Mouse (Mus musculus): ENCODE data around the gene Mus81. TPM values are rescaled to one million over a fixed set of nuclear protein-coding genes. Genes with fewer than 3 reads are reported as not detected.

Gene Mus81
- polyA plus RNA-seq, 1 experiment from 2014 or later = 50.5 TPM

- Histone ChIP-seq H3K4me3 (ENCODE audit: low read length) (peak overlapping the region; percentile 79), H3K4me1 (ENCODE audit: insufficient read depth, low read length) (peaks cover 38% of the 10 kb centered on the region), H3K27me3 (ENCODE audit: insufficient read depth, low read length) (no peaks in the 10 kb centered on the region), H3K4me2 (replicated peaks; ENCODE audit: low read depth, low read length) (peak overlapping the region; percentile 94), H3K27ac (ENCODE audit: low read length) (no peak overlapping the region), H3K36me3 (ENCODE audit: insufficient read depth, low read length) (peaks cover 21% of the 10 kb centered on the region; the same call in 1 of the 2 replicates), H3K9me3 (ENCODE audit: low read length) (no peaks in the 10 kb centered on the region), H3K9ac (replicated peaks; ENCODE audit: low read length) (peak overlapping the region; percentile 86)
- 27% methylated on average over 3 of the region's 3 CpGs for WGBS
- ATAC-seq (ENCODE audit: low FRiP score, low TSS enrichment) = no peak
These were observed 28.3 kb downstream of the Mus81 start for GRCm38 (mm10) chr19:5459896-5460295.

- Histone ChIP-seq H3K4me3 (ENCODE audit: low read length) (no peak overlapping the region), H3K4me1 (ENCODE audit: insufficient read depth, low read length) (peaks cover 35% of the 10 kb centered on the region), H3K9me3 (ENCODE audit: low read length) (no peaks in the 10 kb centered on the region), H3K27me3 (ENCODE audit: insufficient read depth, low read length) (no peaks in the 10 kb centered on the region), H3K9ac (replicated peaks; ENCODE audit: low read length) (no peak overlapping the region), H3K27ac (ENCODE audit: low read length) (no peak overlapping the region), H3K36me3 (ENCODE audit: insufficient read depth, low read length) (peaks cover 14% of the 10 kb centered on the region; the same call in 1 of the 2 replicates), H3K4me2 (replicated peaks; ENCODE audit: low read depth, low read length) (no peak overlapping the region)
- ATAC-seq (ENCODE audit: low FRiP score, low TSS enrichment) = no peak
- 75% methylated on average over 7 of the region's 7 CpGs for WGBS
These were observed 29.2 kb downstream of the Mus81 start for GRCm38 (mm10) chr19:5459019-5459418.

GRCm38 (mm10) chr19:5457746-5458442 is 30.3 kb downstream of the Mus81 start, which contains the start of gene Ccdc85b:
Gene Ccdc85b (minus strand): TSS chr19:5457894.
- Histone ChIP-seq H3K4me1 (ENCODE audit: insufficient read depth, low read length) (peaks cover 32% of the 10 kb centered on the region), H3K9me3 (ENCODE audit: low read length) (no peaks in the 10 kb centered on the region), H3K36me3 (ENCODE audit: insufficient read depth, low read length) (peaks cover 6% of the 10 kb centered on the region; the same call in 1 of the 2 replicates), H3K9ac (replicated peaks; ENCODE audit: low read length) (peak within 1 kb of the TSS; percentile 83), H3K4me2 (replicated peaks; ENCODE audit: low read depth, low read length) (peak within 1 kb of the TSS; percentile 90), H3K27ac (ENCODE audit: low read length) (peak within 1 kb of the TSS; percentile 90), H3K4me3 (ENCODE audit: low read length) (peak within 1 kb of the TSS; percentile 72), H3K27me3 (ENCODE audit: insufficient read depth, low read length) (no peaks in the 10 kb centered on the region)
- WGBS = 11% methylated on average over 14 of the region's 14 CpGs
- no peak for ATAC-seq (ENCODE audit: low FRiP score, low TSS enrichment)

- WGBS = under 1% methylated on average over 70 of the region's 70 CpGs
- Histone ChIP-seq H3K9me3 (ENCODE audit: low read length) (no peaks in the 10 kb centered on the region), H3K4me2 (replicated peaks; ENCODE audit: low read depth, low read length) (peak overlapping the region; percentile 90), H3K27ac (ENCODE audit: low read length) (peak overlapping the region; percentile 90), H3K4me1 (ENCODE audit: insufficient read depth, low read length) (peaks cover 32% of the 10 kb centered on the region), H3K36me3 (ENCODE audit: insufficient read depth, low read length) (no peaks in the 10 kb centered on the region), H3K4me3 (ENCODE audit: low read length) (peak overlapping the region; percentile 72), H3K9ac (replicated peaks; ENCODE audit: low read length) (peak overlapping the region; percentile 83), H3K27me3 (ENCODE audit: insufficient read depth, low read length) (no peaks in the 10 kb centered on the region)
- peak; percentile 92 for ATAC-seq (ENCODE audit: low FRiP score, low TSS enrichment)
These were observed 31.1 kb downstream of the Mus81 start for GRCm38 (mm10) chr19:5456922-5457745.

GRCm38 (mm10) chr19:5456241-5456921 is 31.8 kb downstream of the Mus81 start:
- peak overlapping the region; percentile 90 for H3K27ac ChIP-seq (ENCODE audit: low read length)
- H3K4me3 ChIP-seq (ENCODE audit: low read length) = peak overlapping the region; percentile 72
- under 1% methylated on average over 26 of the region's 26 CpGs for WGBS
- no peaks in the 10 kb centered on the region for H3K27me3 ChIP-seq (ENCODE audit: insufficient read depth, low read length)
- H3K9me3 ChIP-seq (ENCODE audit: low read length) = no peaks in the 10 kb centered on the region
- peak overlapping the region; percentile 83 for H3K9ac ChIP-seq (replicated peaks; ENCODE audit: low read length)
- H3K36me3 ChIP-seq (ENCODE audit: insufficient read depth, low read length) = no peaks in the 10 kb centered on the region
- H3K4me2 ChIP-seq (replicated peaks; ENCODE audit: low read depth, low read length) = peak overlapping the region; percentile 90
- H3K4me1 ChIP-seq (ENCODE audit: insufficient read depth, low read length) = peaks cover 30% of the 10 kb centered on the region
- peak; percentile 2; the same call in 1 of the 2 replicates for ATAC-seq (ENCODE audit: low FRiP score, low TSS enrichment)

- H3K27me3 ChIP-seq (ENCODE audit: insufficient read depth, low read length) = no peaks in the 10 kb centered on the region
- H3K36me3 ChIP-seq (ENCODE audit: insufficient read depth, low read length) = no peaks in the 10 kb centered on the region
- ATAC-seq (ENCODE audit: low FRiP score, low TSS enrichment) = no peak
- peak overlapping the region; percentile 90 for H3K4me2 ChIP-seq (replicated peaks; ENCODE audit: low read depth, low read length)
- peak overlapping the region; percentile 83 for H3K9ac ChIP-seq (replicated peaks; ENCODE audit: low read length)
- H3K4me1 ChIP-seq (ENCODE audit: insufficient read depth, low read length) = peaks cover 25% of the 10 kb centered on the region
- no peaks in the 10 kb centered on the region for H3K9me3 ChIP-seq (ENCODE audit: low read length)
- peak overlapping the region; percentile 90; the same call in 1 of the 2 replicates for H3K27ac ChIP-seq (ENCODE audit: low read length)
- WGBS = 55% methylated on average over 8 of the region's 8 CpGs
- peak overlapping the region; percentile 72 for H3K4me3 ChIP-seq (ENCODE audit: low read length)
These were observed 32.6 kb downstream of the Mus81 start for GRCm38 (mm10) chr19:5455568-5455967.

- 68% methylated on average over 12 of the region's 12 CpGs for WGBS
- ATAC-seq (ENCODE audit: low FRiP score, low TSS enrichment) = no peak
- no peaks in the 10 kb centered on the region for H3K9me3 ChIP-seq (ENCODE audit: low read length)
- H3K4me3 ChIP-seq (ENCODE audit: low read length) = peak overlapping the region; percentile 72
- H3K9ac ChIP-seq (replicated peaks; ENCODE audit: low read length) = peak overlapping the region; percentile 83
- H3K36me3 ChIP-seq (ENCODE audit: insufficient read depth, low read length) = no peaks in the 10 kb centered on the region
- no peak overlapping the region for H3K27ac ChIP-seq (ENCODE audit: low read length)
- H3K27me3 ChIP-seq (ENCODE audit: insufficient read depth, low read length) = no peaks in the 10 kb centered on the region; the same call in 1 of the 2 replicates
- peaks cover 24% of the 10 kb centered on the region for H3K4me1 ChIP-seq (ENCODE audit: insufficient read depth, low read length)
- H3K4me2 ChIP-seq (replicated peaks; ENCODE audit: low read depth, low read length) = peak overlapping the region; percentile 90
These were observed 33.2 kb downstream of the Mus81 start for GRCm38 (mm10) chr19:5455037-5455436.

GRCm38 (mm10) chr19:5451766-5452165 is 36.4 kb downstream of the Mus81 start:
- no peak overlapping the region for H3K9ac ChIP-seq (replicated peaks; ENCODE audit: low read length)
- H3K27me3 ChIP-seq (ENCODE audit: insufficient read depth, low read length) = peaks cover 31% of the 10 kb centered on the region
- H3K4me3 ChIP-seq (ENCODE audit: low read length) = no peak overlapping the region
- no peak overlapping the region for H3K4me2 ChIP-seq (replicated peaks; ENCODE audit: low read depth, low read length)
- H3K9me3 ChIP-seq (ENCODE audit: low read length) = no peaks in the 10 kb centered on the region; the same call in 1 of the 2 replicates
- no peak overlapping the region for H3K27ac ChIP-seq (ENCODE audit: low read length)
- H3K36me3 ChIP-seq (ENCODE audit: insufficient read depth, low read length) = no peaks in the 10 kb centered on the region
- 82% methylated on average over 6 of the region's 6 CpGs for WGBS
- ATAC-seq (ENCODE audit: low FRiP score, low TSS enrichment) = no peak
- H3K4me1 ChIP-seq (ENCODE audit: insufficient read depth, low read length) = peaks cover 36% of the 10 kb centered on the region

GRCm38 (mm10) chr19:5449673-5450072 is 38.5 kb downstream of the Mus81 start:
- no peak overlapping the region for H3K4me2 ChIP-seq (replicated peaks; ENCODE audit: low read depth, low read length)
- H3K9ac ChIP-seq (replicated peaks; ENCODE audit: low read length) = no peak overlapping the region
- no peaks in the 10 kb centered on the region for H3K36me3 ChIP-seq (ENCODE audit: insufficient read depth, low read length)
- H3K27me3 ChIP-seq (ENCODE audit: insufficient read depth, low read length) = peaks cover 35% of the 10 kb centered on the region
- H3K4me1 ChIP-seq (ENCODE audit: insufficient read depth, low read length) = peaks cover 21% of the 10 kb centered on the region
- no peak for ATAC-seq (ENCODE audit: low FRiP score, low TSS enrichment)
- no peaks in the 10 kb centered on the region; the same call in 1 of the 2 replicates for H3K9me3 ChIP-seq (ENCODE audit: low read length)
- 85% methylated on average over 3 of the region's 3 CpGs for WGBS
- H3K4me3 ChIP-seq (ENCODE audit: low read length) = no peak overlapping the region
- no peak overlapping the region for H3K27ac ChIP-seq (ENCODE audit: low read length)
